In the genomic region with DNA sequence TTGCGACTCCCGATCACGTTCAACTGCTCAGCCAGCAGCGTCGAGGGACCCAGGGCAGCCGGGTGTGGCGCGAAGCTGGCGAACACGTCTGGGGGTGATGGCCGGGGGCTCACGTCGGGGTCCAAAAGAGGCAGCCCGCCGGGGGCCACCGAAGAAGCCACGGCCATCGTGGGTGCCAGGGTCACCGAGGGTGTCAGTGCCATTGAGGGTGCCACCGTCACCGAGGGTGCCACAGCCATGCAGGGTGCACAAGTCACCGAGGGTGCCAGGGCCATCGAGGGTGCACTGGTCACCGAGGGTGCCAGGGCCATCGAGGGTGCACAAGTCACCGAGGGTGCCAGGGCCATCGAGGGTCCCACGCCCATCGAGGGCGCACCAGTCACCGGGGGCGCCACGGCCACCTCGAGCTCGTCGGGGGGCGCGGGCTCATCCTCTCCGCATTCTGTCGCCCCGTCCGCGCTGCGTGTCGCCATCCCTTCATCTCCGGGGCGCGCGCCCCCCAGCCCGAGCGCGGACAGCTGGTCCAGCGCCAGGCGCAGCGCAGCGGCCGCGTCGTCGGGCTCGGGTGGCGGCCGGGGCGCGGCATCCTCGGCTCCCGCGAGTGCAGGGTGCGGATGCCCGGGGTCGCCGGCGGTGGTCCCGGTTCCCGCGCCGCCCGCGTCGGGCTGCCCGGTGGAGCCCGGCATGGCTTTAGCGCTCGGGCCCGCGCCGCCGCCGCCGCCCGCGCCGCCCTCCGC, we compare ENCODE assay signal across 8 mouse cellular contexts. TPM values are rescaled to one million over a fixed set of nuclear protein-coding genes. Genes with fewer than 3 reads are reported as not detected.
DNase-seq lines count a peak whose midpoint lies in the region; ATAC-seq and TF ChIP-seq lines count a peak whose summit lies in the region.

No protein-coding gene starts in this region.

- peaks cover 12% of the 10 kb centered on the region for H3K36me3 ChIP-seq in heart, embryonic 11.5 days (ENCODE audit: control insufficient read depth, insufficient read depth, low read length)
- H3K36me3 ChIP-seq in ES-Bruce4 (ENCODE audit: control insufficient read depth, insufficient read depth, low read length, poor library complexity, severe bottlenecking): no peaks in the 10 kb centered on the region; the same call in none of the 2 replicates
- peaks cover 35% of the 10 kb centered on the region for H3K36me3 ChIP-seq in embryonic facial prominence, embryonic 15.5 days

- peaks cover 34% of the 10 kb centered on the region for H3K4me1 ChIP-seq in heart, embryonic 11.5 days (ENCODE audit: control insufficient read depth, insufficient read depth, low read length)
- peaks cover 8% of the 10 kb centered on the region for H3K4me1 ChIP-seq in ES-Bruce4 (ENCODE audit: control insufficient read depth, insufficient read depth, low read length)
- H3K4me1 ChIP-seq in embryonic facial prominence, embryonic 15.5 days: peaks cover 44% of the 10 kb centered on the region

- whole genome bisulfite sequencing in heart, embryonic 11.5 days (ENCODE audit: insufficient replicate concordance): under 1% methylated on average over 63 of the region's 94 CpGs
- WGBS in embryonic facial prominence, embryonic 15.5 days: under 1% methylated on average over 71 of the region's 94 CpGs

- TF ChIP-seq CTCF in ES-Bruce4 (IDR thresholded peaks at IDR 0.05; ENCODE audit: low read depth, low read length): no peak

- H3K9ac ChIP-seq in heart, embryonic 11.5 days (ENCODE audit: low read depth, low read length): peak overlapping the region; percentile 95
- peak overlapping the region; percentile 91 for H3K9ac ChIP-seq in ES-Bruce4 (ENCODE audit: low read depth, poor library complexity, severe bottlenecking)
- peak overlapping the region; percentile 74 for H3K9ac ChIP-seq in embryonic facial prominence, embryonic 15.5 days

- TF ChIP-seq POLR2A in ES-Bruce4 (IDR thresholded peaks at IDR 0.05; ENCODE audit: insufficient read depth, low read length): no peak

- H3K27ac ChIP-seq in heart, embryonic 11.5 days (ENCODE audit: low read depth, low read length): peak overlapping the region; percentile 78
- H3K27ac ChIP-seq in ES-Bruce4 (ENCODE audit: insufficient read depth, low read length): no peak overlapping the region
- peak overlapping the region; percentile 83 for H3K27ac ChIP-seq in embryonic facial prominence, embryonic 15.5 days (replicated peaks)

- DNase-seq in heart, adult 18-20 months: no peak
- DNase-seq in kidney, postnatal 4 days: peak; percentile 48 to 67
- DNase-seq in naive thymus-derived CD4-positive, alpha-beta T cell, adult 2 months (ENCODE audit: low read depth): peak; percentile 51
- no peak for DNase-seq in right cerebral cortex, postnatal 14 days

- no peaks in the 10 kb centered on the region for H3K27me3 ChIP-seq in heart, embryonic 11.5 days (ENCODE audit: control insufficient read depth, insufficient read depth, low read length)
- H3K27me3 ChIP-seq in ES-Bruce4 (ENCODE audit: control insufficient read depth, insufficient read depth, low read length, poor library complexity, severe bottlenecking): no peaks in the 10 kb centered on the region
- H3K27me3 ChIP-seq in embryonic facial prominence, embryonic 15.5 days: no peaks in the 10 kb centered on the region

- peak overlapping the region; percentile 85 for H3K4me3 ChIP-seq in heart, embryonic 11.5 days (ENCODE audit: low read depth, low read length)
- peak overlapping the region; percentile 82 for H3K4me3 ChIP-seq in ES-Bruce4 (ENCODE audit: low read depth, low read length)
- peak overlapping the region; percentile 67 for H3K4me3 ChIP-seq in embryonic facial prominence, embryonic 15.5 days (replicated peaks)

- no peaks in the 10 kb centered on the region for H3K9me3 ChIP-seq in heart, embryonic 11.5 days (replicated peaks; ENCODE audit: control insufficient read depth, low read length)
- H3K9me3 ChIP-seq in ES-Bruce4 (replicated peaks; ENCODE audit: control insufficient read depth, insufficient read depth, low read length, poor library complexity, severe bottlenecking): no peaks in the 10 kb centered on the region
- H3K9me3 ChIP-seq in embryonic facial prominence, embryonic 15.5 days (replicated peaks): no peaks in the 10 kb centered on the region

- peak overlapping the region; percentile 96 for H3K4me2 ChIP-seq in heart, embryonic 11.5 days
- peak overlapping the region; percentile 85 for H3K4me2 ChIP-seq in embryonic facial prominence, embryonic 15.5 days (replicated peaks)

- ATAC-seq in heart, embryonic 11.5 days (replicated peaks; ENCODE audit: insufficient number of reproducible peaks, low FRiP score, low TSS enrichment): no peak
- ATAC-seq in embryonic facial prominence, embryonic 15.5 days (ENCODE audit: insufficient number of reproducible peaks, low FRiP score, low TSS enrichment, low read depth): no peak
- ATAC-seq in frontal cortex, adult (ENCODE audit: low TSS enrichment): no peak

- no peak for TF ChIP-seq EP300 in ES-Bruce4 (IDR thresholded peaks at IDR 0.05; ENCODE audit: insufficient read depth, low read depth, low read length)

RNA-seq across cellular contexts. Expression of a gene that starts 0.6 kb away (rescaled TPM):
- polyA plus RNA-seq in heart, embryonic 11.5 days (2014; fragmentation: Nextera tagmentation; extraction: Ambion mirVana): 4.0 and 6.4 TPM in 2 replicates
- total RNA-seq in heart, adult 18-20 months (2021): 1 to 10 TPM; 6.4 to 7.8 TPM
- 25.0 and 28.0 TPM in 2 replicates for polyA plus RNA-seq in ES-Bruce4 (2011; ENCODE audit: insufficient read depth, insufficient read length, low read depth, missing spikeins)
- polyA plus RNA-seq in embryonic facial prominence, embryonic 15.5 days (2015; fragmentation: Nextera tagmentation; extraction: Ambion mirVana): 7.2 and 8.4 TPM in 2 replicates

RNA-seq across cellular contexts. Expression of a gene that starts 12.4 kb away (rescaled TPM):
- 151 and 171 TPM in 2 replicates for polyA plus RNA-seq in heart, embryonic 11.5 days (2014; fragmentation: Nextera tagmentation; extraction: Ambion mirVana)
- 10 to 100 TPM; 93.3 to 97.7 TPM for total RNA-seq in heart, adult 18-20 months (2021)
- 81.3 and 84.8 TPM in 2 replicates for polyA plus RNA-seq in ES-Bruce4 (2011; ENCODE audit: insufficient read depth, insufficient read length, low read depth, missing spikeins)
- 247 and 250 TPM in 2 replicates for polyA plus RNA-seq in embryonic facial prominence, embryonic 15.5 days (2015; fragmentation: Nextera tagmentation; extraction: Ambion mirVana)

RNA-seq across cellular contexts. Expression of a gene that starts 19.7 kb away (rescaled TPM):
- 1,161 and 1,177 TPM in 2 replicates for polyA plus RNA-seq in heart, embryonic 11.5 days (2014; fragmentation: Nextera tagmentation; extraction: Ambion mirVana)
- 1,000 to 10,000 TPM; 1,809 to 1,881 TPM for total RNA-seq in heart, adult 18-20 months (2021)
- polyA plus RNA-seq in ES-Bruce4 (2011; ENCODE audit: insufficient read depth, insufficient read length, low read depth, missing spikeins): 199 and 223 TPM in 2 replicates
- polyA plus RNA-seq in embryonic facial prominence, embryonic 15.5 days (2015; fragmentation: Nextera tagmentation; extraction: Ambion mirVana): 659 and 673 TPM in 2 replicates

RNA-seq across cellular contexts. Expression of a gene that starts 30.6 kb away (rescaled TPM):
- not detected in 2 replicates for polyA plus RNA-seq in heart, embryonic 11.5 days (2014; fragmentation: Nextera tagmentation; extraction: Ambion mirVana)
- 1 to 10 TPM in 1 of 2 experiments, under 1 TPM in 1; 0.69 to 1.2 TPM for total RNA-seq in heart, adult 18-20 months (2021)
- polyA plus RNA-seq in ES-Bruce4 (2011; ENCODE audit: insufficient read depth, insufficient read length, low read depth, missing spikeins): 11.1 and 12.6 TPM in 2 replicates
- 2.0 and 2.2 TPM in 2 replicates for polyA plus RNA-seq in embryonic facial prominence, embryonic 15.5 days (2015; fragmentation: Nextera tagmentation; extraction: Ambion mirVana)

RNA-seq across cellular contexts. Expression of a gene that starts 38.7 kb away (rescaled TPM):
- 2.4 and 3.7 TPM in 2 replicates for polyA plus RNA-seq in heart, embryonic 11.5 days (2014; fragmentation: Nextera tagmentation; extraction: Ambion mirVana)
- total RNA-seq in heart, adult 18-20 months (2021): 10 to 100 TPM; 75.6 to 80.1 TPM
- polyA plus RNA-seq in ES-Bruce4 (2011; ENCODE audit: insufficient read depth, insufficient read length, low read depth, missing spikeins): 3.8 and 5.4 TPM in 2 replicates
- polyA plus RNA-seq in embryonic facial prominence, embryonic 15.5 days (2015; fragmentation: Nextera tagmentation; extraction: Ambion mirVana): 11.5 and 11.6 TPM in 2 replicates

Comparison
In these comparisons a context has a peak if more than half of its experiments do, and no peak if none do; other contexts are left out.
1. DNase-seq: peak in kidney, postnatal 4 days (2 of 2) and naive thymus-derived CD4-positive, alpha-beta T cell, adult 2 months (single experiment); none in heart, adult 18-20 months (0 of 2) and right cerebral cortex, postnatal 14 days (single experiment).
2. Peak in every context shown above with its lines, with median percentiles within 50 percentile points of each other: H3K4me3 ChIP-seq and H3K9ac ChIP-seq.